Mouse (Mus musculus): ENCODE data around the gene Scaf4.

DNA sequence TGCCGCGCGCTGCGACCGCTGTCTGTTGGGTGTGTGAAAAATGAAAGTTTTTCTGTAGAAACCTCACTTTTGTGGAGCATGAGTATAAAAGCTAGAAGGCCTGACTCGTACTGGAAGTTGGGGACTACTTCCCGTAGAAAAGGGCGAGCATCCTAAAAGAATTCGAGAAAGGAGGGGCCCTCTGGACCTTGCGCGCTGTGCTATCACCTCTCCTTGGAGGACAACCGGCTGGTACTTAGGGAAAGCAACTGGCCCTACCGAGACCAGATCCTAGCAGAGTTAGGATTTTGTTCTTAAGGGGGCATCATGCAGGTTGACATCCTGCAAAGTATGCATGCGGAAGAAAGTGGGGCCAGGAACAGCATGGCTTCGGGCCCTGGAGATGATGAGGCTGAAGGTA, 613 bp upstream of the Scaf4 start:
- TF ChIP-seq POLR2A (IDR thresholded peaks at IDR 0.05; ENCODE audit: insufficient read length, low read depth) (no peak), MAX (IDR thresholded peaks at IDR 0.05; ENCODE audit: low read depth) (no peak), E2F4 (IDR thresholded peaks at IDR 0.05; ENCODE audit: insufficient read depth) (no peak), USF1 (IDR thresholded peaks at IDR 0.05; ENCODE audit: low read depth) (no peak), CEBPB (IDR thresholded peaks at IDR 0.05; ENCODE audit: insufficient read depth, poor library complexity, severe bottlenecking) (no peak), POLR2AphosphoS2 (IDR thresholded peaks at IDR 0.05; ENCODE audit: insufficient read length, low read depth) (no peak), MYOD1 (IDR thresholded peaks at IDR 0.05; ENCODE audit: control insufficient read depth in 1 of 3, insufficient read length in 2 of 3, low read depth in 2 of 3) (no peak), TCF12 (IDR thresholded peaks at IDR 0.05; ENCODE audit: insufficient read depth, poor library complexity, severe bottlenecking) (no peak)

Measured in myocyte (in vitro differentiated cells).